Mouse (Mus musculus) cerebellum, postnatal 14 days (tissue): Measurements from ENCODE around the gene Pik3ca.
A peak's percentile ranks its signal among the peaks of the same experiment; 100 is the strongest.
"Not testable (repeated sequence)": the region's sequence is repeated elsewhere in the genome, so short reads cannot be mapped to it uniquely, and the experiment has no call there.

Experiments used
- DNase-seq, 2 experiments: peaks; one replicate each; pipeline ENCODE4 v3.0.0; 2021; ENCODE audit warnings: mixed read lengths in 2 of 2

Gene Pik3ca

DNA sequence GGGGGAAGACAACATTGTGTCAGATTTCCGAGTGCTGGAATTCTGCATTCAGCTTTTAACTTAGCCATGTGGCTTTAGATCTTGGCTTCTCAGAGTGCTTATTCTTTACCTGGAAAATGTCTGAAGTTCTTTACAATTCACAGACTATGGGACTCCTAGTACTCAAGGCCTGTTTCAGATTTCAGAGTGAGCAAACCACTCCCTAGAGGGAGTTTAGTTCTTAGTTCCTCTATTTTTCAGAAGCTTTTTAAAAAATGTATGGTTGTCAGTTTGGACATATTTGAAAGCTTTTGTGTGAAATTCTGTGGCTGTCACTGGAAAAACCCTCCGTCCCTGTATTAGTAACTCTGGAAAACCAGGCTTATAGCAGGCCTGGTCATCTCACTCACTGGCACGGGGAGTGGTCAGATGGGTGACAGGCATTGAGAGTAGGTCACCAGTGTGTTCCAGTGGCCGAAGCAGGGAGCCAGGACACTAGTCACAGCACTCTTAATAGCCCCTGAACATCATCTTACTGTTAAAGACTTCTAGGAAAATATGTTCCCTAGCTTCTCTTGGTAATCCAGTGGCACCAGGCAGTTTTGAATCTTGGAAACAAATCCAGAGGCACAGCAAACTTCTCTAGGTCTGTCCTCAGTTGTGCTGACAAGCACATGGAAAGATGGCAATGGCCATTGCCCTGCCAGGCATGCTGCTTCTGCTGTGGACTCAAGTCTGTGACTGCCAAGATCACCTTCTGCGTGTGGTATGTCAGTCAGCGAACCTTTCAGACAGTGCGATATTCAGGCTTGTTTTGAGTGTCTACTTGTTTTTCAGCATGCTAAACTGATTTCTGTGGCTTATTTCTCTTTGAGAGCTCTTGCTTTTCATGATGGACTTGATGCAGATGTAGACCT is 5.8 kb downstream of the Pik3ca start:
- DNase-seq, result peak; percentile 50 to 70

DNA sequence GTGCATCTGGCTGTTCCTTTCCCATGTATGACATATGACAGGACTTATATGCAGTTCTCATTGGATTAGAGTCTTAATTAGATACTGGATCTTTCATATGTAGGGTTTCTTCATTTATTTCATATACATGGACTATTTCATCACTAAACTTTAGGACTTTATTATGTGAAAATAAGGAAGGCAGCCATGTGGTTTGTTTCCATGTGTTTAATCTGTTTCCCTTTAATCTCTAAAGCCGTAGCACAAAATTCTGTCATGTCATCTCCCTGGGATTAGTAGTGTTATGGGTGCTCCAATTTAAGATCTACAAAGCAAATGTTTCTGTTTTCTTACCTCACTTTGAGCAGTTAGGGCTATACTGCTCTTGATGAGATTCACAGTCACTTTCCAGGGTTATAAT is 8.2 kb downstream of the Pik3ca start:
- DNase-seq, result no peak

DNA sequence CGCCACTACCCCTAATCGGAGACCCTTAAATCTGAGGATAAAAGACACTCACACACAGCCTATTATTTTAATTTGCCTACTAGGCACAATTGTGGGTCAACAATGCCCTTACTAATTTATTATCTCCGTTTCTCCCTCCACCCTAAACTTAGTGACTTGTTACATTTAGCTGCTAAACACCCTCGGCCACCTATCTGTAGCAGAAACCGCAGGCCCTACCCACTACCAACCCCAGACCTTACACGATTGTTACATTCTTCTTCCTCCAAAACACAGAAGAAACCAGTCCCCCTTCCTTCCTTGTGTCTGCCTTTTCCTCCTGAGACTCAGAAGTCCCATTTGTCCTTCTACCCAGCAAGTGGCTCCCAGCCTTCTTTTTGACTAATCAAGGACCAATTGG is 9.3 kb downstream of the Pik3ca start:
- DNase-seq, result no peak

DNA sequence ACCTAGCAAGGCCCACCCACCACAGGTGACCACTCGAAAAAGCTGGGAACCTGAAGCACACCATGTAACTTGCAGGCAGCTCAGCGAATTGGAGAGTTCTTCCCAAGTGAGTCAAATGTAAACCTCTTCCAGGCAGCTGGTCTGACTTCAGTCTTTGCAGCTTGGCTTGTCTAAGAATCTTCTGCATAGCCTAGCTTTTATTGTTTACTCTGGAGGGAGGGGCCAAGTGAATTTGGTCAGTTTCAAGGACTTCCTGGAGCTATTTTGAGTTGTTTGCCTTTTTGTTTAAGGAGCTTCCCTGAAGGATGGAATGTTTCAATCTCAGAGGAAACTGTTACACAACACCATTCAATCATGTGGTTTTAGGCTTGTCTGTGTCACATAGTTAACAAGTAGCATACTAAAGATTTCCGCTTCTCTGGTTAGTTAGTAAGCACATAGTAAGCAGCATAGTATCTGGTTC is 11.4 kb downstream of the Pik3ca start:
- DNase-seq, result no peak

DNA sequence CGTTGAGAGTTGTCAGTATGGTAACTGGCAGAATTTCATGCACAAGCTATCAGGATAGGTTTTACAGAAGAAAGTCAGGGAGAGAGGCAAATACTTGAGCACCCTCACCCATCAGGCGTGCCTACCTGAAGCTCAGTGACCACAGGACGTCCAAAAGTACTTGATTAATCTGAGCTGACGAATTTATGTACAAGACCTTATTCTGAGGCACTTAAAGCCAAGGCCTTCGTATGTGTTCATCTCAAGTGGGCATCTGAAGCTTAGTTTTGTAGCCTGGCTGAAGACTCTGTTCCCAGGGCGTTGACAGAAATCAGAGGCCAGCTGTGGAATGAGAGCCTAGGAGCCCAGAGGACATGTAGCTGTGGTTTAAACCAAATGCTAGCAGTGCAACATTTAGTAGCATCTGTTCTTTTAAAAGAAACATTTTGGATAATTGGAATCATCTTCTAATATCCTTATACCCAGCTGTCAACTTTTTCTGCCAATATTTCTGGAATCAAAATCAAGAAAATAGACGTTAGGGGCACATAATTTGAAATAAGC is 15.1 kb downstream of the Pik3ca start:
- DNase-seq, result no peak

DNA sequence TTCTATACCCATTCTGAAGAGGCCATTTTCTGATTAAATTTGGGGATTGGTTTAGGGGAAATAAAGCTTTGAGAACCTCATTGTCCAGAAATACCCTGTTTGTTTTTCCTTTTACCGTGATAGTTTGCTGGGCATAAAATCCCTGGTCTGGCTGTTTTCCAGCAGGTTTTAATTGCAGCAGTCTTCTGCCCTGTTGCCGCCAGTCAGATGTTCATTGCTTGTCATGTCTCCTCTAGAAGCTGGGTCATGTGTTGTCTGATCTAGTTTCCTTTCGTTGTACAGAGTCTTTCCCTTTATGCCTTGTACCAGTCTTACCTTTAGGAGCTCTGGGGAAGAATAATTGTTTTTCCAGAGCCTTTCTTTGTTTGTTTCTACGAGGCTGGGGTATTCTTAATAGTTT is 16.9 kb downstream of the Pik3ca start:
- DNase-seq, result peak in 1 of 2 experiments; percentile 18

DNA sequence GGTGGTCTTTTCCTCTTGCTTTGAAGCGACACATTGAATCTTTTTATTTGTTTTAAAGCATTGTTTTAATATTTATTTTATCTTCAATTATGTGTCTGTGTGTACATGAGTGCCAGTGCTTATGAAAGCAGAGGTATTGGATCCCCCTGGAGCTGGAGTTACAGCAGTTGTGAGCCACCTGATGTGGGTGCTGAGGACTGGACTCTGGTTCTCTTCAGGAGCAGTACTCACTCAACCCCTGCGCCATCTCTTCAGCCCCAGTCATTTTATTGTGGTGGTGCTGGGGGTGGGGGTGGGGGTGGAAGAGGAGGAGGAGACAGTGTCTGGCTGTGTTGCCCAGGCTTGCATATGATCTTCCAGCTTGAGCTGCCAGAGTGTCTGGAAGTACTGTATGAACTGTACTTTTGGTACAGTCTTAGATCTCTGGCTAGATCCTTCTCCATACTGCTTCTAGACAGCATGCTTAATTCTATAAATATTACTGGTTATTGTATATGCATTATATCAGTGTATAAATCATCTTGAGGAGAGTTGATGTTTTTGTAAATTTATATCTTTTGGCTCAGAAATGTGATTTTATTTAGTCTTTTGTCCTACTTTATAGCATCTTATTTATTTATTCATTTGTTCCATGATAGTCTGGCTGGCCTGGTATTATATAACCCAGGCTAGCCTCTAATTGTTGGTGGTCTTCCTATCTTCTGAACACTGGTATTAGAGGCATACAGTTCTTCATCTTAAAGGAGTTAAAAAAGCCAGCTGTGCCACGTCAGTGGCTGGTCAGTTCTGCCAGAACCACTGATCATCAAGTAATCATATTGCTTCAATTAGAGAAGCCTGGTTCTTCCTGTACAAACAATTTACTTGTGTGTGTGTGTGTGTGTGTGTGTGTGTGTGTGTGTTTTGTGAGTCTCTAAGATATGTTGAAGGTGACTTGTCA is 18.2 kb downstream of the Pik3ca start:
- DNase-seq, result no peak

DNA sequence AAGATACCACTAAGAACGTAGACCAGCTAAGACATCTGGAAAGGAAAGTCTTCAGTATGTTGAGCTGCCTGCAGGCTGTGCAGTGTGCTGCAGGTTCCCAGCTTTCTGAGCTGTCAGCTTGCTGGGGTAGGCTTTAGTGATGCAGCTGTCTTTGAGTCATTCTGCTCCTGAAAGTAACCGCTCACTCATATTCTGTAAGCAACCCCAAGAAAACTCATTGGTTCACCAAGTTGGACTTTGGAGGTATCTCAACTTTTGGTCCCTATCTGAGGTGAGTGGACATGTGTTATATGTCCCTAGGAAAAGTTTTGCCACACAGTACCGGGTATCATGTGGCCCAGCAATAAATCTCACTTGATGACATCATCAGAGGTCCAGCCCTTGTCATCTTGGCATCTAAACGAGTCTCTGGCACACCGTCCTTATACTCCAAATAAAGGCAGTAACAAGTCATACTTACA is 20.3 kb downstream of the Pik3ca start:
- DNase-seq, result no peak

DNA sequence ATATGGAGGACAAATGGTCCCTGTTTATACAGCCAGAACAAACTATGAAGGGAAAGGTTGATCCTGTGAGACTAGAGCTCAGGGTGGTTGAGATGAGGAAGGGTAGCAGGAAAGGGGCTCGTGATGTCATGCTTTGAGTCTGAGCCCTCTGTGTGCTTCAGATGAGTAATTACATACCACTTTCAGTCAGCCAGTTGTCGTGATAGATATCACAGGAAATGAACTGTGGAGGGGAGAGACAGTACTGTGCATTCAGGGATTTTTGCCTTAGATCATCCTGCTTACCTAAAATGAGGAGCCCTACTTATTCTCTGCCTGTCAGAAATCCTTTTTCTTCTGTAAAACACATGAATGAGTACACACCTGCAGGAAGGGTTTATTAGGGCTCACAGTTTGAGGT is 22.4 kb downstream of the Pik3ca start:
- DNase-seq, result no peak

DNA sequence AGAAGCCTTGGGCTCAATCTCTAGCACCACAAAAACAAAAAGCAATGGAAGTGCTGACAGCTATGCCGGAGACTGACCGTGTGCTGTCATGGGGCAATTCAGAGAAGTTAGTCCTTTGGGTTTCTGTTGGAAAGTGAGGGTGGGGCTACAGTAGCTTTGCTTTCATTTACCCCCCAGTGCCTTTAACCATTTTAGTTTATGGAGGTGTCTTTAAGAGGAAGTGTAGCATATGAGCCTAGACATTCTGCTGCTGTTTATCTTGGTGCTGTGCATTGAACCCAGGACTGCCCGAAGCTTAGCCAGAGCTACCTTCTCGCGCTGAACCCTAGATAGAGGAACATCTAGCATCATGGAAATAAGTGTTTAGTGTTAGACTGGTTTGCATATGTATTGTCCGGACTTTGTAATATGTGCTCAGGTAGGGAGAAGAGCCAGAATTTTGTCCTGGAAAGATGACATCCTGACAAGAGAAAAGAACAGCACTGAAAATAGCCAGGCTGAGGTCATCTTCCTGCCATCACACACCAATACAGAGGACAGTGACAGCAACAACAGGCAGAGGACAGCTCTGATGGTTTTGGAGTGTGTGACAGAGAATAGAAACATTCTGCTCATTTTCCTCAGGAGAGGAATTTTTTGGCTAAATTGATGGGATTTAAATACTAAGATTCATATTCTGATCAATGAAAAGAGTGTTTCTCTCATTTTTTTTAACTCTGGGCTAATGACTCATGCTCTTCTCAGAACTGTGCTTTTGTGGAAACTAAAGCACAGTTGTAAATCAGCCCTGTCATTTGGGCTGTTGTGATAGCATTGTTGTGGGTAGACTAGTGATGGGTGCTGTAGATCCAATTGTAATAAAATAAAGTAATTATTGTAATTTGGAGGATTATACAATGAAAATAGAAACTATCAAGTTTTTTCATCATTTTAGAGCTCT is 23.9 kb downstream of the Pik3ca start:
- no peak for DNase-seq

DNA sequence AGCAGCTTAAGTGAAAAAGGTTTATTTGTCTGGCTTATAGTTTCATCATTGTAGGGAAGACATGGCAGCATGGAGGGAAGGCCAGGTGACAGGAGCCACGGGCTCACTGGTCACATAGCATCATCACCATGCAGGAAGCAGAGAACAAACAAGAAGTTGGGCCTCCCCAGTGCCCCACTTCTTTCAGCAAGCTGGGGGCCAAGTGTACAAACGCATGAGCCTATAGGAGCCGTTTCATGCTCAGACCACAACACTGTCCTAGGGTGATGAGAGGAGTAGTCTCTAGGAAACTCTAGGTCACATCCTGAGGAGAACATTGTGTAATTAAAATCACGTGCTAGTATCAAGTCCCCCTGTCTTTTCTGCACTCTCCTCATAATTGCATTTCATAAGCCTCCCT is 30.2 kb downstream of the Pik3ca start:
- DNase-seq, result no peak

DNA sequence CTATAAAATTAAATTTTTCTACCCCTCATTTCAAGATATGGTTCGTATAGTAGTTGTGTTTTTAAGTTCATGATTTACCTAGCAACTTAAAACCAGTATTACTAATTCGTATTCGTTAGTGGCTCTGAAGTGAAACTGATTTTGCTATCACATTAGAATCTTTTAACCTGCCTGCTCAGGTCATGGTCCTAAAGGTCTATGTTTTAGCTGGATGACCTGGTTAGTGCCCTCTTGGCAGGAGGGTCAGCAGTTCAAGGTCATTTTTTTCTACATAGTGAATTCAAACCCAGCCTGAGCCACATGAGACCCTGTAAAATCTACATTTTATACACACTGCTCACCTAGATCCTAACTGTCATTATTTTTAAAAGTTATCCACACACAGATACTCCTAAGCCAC is 30.9 kb downstream of the Pik3ca start:
- DNase-seq, result no peak

DNA sequence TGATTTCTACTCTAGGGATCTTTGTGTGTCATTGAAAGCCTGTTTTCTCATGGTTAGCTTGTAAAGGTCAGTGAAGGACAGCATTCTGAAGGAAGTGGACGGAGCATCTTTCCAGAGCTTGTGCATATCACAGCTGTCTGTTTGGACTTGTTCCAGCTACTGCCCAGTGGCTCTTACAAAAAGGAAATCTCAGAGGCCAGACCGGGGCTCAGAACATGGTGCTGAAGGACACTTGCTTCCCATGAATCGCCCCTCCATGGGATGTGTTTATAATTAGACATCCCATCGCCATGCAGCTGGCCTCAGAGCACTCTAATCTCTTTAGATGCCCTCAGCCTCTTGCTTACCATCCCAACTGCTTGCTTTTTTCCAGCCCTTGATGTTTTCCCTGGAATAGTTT is 31.4 kb downstream of the Pik3ca start:
- DNase-seq, result peak; percentile 29 to 30

DNA sequence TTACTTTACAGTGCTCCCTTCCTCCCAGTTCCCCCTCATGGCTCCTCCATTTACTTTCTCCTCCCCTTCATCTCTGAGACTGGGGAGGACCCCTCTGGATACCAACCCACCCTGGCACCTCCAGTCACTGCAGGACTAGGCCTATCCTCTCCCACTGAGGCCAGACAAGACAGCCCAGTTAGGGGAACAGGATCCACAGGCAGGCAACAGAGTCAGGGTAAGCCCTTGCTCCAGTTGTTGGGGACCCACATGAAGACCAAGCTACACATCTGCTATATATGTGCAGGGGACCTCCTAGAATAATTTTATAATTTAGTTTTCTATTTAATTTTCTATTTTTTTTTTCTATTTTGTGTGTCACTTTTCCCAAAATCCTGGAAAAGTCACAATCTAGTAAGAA is 31.9 kb downstream of the Pik3ca start:
- not testable (repeated sequence) for DNase-seq

DNA sequence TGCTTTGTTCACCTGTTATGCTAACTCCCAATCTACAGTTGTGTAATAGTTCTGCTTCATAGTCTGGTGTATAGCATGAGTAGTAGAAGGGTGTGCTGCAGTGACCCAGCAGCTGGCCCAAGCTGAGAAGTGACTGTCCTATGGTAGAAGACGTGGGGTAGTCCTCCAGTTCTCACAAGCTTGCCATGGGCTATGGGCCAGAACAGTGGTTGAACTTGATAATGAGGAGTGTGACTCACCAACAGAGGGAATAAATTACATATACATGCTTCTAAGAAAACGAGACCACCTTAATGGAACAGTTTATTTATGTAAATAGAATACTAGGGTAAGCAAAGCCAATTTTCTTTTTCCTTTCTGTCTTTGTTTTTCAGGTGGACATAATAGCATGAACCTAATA is 32.9 kb downstream of the Pik3ca start:
- DNase-seq, result no peak

DNA sequence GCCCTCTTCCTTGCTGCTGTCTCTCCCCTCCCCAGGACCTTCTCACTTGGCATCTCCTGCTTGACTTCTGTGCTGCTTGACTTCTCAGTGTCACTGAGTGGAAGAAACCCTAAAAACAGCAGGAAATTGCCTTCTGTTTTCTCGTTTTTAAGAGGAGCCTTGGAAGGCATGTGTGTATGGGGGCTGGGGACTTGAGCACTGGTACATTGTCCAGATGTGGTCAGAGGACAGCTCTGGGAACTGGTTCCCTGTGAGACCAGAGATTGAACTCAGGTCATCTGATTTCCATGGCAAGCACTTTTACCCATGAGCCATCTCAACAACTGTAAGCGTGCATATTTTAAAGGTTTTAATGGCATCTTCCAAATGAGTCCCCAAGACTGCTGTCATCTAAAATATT is 36.5 kb downstream of the Pik3ca start:
- DNase-seq, result no peak

DNA sequence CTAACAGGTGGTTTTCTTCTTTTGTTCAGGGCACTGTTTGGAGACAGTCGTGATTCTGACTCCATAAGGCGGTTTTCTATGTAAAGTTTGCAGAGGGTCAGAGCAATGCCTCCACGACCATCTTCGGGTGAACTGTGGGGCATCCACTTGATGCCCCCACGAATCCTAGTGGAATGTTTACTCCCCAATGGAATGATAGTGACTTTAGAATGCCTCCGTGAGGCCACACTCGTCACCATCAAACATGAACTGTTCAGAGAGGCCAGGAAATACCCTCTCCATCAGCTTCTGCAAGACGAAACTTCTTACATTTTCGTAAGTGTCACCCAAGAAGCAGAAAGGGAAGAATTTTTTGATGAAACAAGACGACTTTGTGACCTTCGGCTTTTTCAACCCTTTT is 38.6 kb downstream of the Pik3ca start:
- no peak for DNase-seq

DNA sequence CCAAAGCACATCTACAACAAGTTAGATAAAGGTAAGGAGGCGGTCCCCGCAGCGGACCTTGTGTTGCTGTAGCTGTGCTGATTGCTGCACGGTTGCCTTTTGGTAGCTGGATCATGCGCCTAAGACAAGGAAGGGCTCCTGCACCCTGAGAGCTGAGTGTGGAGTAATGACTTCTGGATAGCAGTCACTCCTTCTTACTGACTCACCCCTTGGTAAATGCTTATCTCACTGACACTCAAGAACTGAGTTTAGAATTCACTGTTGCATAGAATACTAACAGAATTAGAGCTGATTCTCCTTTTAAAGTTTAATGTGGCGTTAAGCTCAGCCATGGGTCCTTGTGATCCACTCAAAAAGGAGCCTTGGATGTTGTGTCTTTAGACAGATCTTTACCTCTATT is 39.8 kb downstream of the Pik3ca start:
- DNase-seq, result no peak

DNA sequence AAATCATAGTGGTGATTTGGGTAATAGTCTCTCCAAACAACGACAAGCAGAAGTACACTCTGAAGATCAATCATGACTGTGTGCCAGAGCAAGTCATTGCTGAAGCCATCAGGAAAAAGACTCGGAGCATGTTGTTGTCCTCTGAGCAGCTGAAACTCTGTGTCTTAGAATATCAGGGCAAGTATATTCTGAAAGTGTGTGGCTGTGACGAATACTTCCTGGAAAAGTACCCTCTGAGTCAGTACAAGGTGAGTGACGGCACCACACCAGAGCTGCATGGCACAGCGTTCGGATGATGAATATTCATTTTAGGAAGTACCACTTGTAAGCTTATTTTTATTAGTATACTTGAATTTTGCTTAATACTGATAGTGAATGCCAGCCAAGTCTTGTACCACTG is 40.3 kb downstream of the Pik3ca start:
- DNase-seq, result no peak

DNA sequence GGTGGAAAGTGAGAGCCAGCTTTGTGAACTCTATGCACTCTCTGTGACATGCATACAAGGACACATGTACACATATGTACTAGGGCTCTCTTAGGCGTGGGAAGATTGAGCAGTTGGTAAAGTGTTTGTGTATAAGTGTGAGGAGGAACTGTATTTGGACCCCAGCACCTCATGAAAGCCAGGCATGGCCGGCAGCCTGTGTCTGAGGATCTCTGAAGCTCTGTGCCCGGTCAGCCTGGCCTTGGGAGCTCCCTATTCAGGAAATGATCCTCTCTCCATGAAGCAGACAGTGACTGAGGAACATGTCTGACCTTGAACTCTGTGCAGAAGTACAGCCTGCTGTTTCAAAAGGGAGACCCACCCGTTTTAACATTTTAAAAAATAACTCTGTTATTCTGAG is 41.2 kb downstream of the Pik3ca start:
- DNase-seq, result no peak

DNA sequence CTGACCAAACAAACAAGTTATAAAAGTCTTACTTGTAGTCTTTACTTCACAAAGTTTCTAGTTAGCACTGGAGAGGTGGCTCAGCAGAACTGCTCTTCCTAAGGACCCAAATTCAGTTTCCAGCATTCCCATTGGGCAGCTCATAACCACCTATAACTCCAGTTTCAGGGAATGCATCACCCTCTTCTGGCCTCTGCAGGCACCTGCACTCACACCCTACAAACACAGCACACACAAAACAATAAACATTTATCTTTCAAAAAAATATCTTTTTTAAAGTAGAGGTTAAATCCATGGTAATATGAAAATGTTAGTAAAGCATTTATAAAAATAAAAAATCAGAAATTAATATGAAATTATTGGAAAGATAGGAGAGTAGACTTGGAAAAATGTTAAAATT is 44.2 kb downstream of the Pik3ca start:
- no peak for DNase-seq

DNA sequence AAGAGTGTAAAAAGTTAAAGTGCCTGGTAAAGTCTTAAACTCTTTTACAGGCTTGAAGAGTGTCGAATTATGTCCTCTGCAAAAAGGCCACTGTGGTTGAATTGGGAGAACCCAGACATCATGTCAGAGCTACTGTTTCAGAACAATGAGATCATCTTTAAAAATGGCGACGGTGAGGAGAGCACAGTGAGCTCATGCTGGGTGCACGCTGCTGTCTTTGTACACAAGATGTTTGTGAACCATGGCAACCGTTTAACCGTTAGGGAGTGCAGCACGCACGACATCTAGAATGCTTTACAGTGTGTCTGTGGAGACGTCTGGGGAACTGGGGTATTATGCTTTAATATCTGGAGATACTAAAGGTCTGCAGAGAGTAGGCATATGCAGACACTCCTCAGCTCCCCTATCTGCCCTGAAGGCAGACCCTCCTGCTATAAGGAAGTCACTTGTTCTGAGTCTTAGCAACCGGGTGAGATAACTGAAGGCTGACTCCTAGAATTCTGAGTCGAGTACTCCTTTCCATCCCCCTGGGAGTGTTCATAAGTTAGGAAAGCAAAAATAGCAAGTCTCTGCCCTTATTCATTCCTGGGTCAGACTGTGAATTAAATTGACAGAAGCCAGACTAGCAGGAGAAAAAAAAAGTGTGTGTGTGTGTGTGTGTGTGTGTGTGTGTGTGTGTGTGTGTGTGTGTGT is 57.0 kb downstream of the Pik3ca start:
- no peak for DNase-seq
